ENCODE assay signal across 8 mouse cellular contexts in genomic region chr10:30729157-30730096, GRCm38 (mm10).
DNase-seq lines count a peak whose midpoint lies in the region; TF ChIP-seq lines count a peak whose summit lies in the region.
"Had no signal": no experiment of that assay in that cellular context is flagged by ENCODE, and none has a peak within 500 bp of the region (broad histone marks: within the 10 kb centered on the region; RNA-seq: fewer than 3 reads in every experiment).

No protein-coding gene starts in this region.

- no peaks in the 10 kb centered on the region for H3K4me1 ChIP-seq in bone marrow, adult 2 months (ENCODE audit: control insufficient read depth, insufficient read depth, low read length)

- TF ChIP-seq CTCF in layer of hippocampus, adult 2 months (conservative IDR thresholded peaks at IDR 0.05), result peak; percentile 41
- TF ChIP-seq CTCF in bone marrow, adult 2 months (IDR thresholded peaks at IDR 0.05; ENCODE audit: control insufficient read depth, insufficient read depth, low read length), result peak; percentile 57

- TF ChIP-seq POLR2A in bone marrow, adult 2 months (IDR thresholded peaks at IDR 0.05; ENCODE audit: borderline replicate concordance, control insufficient read depth, low read depth, low read length), result no peak

- no peak for DNase-seq in layer of hippocampus, adult 2 months (ENCODE audit: low spot score in 2 of 2)
- DNase-seq in layer of hippocampus, postnatal 10 days (ENCODE audit: low spot score in 2 of 2), result no peak
- peak; percentile 19 for DNase-seq in kidney, postnatal 10 days
- DNase-seq in mesoderm, embryonic 11.5 days (ENCODE audit: low read depth, low spot score), result peak; percentile 10
- DNase-seq in ovary, postnatal 36 days (ENCODE audit: low spot score), result no peak
- no peak for DNase-seq in ovary, postnatal 14 days (ENCODE audit: low spot score)
- DNase-seq: gastrocnemius, adult 2 months had no signal

- WGBS in bone marrow, adult 2 months, result 91% methylated on average over 5 of the region's 5 CpGs

- no peak overlapping the region for H3K27ac ChIP-seq in layer of hippocampus, adult 2 months
- no peak overlapping the region for H3K27ac ChIP-seq in bone marrow, adult 2 months (ENCODE audit: control insufficient read depth, insufficient read depth, low read depth, low read length, poor library complexity)
- H3K27ac ChIP-seq: gastrocnemius, adult 2 months had no signal

- no peak overlapping the region for H3K4me3 ChIP-seq in layer of hippocampus, adult 2 months
- no peak overlapping the region for H3K4me3 ChIP-seq in bone marrow, adult 2 months (replicated peaks; ENCODE audit: control insufficient read depth, low read depth, low read length)
- H3K4me3 ChIP-seq: gastrocnemius, adult 2 months had no signal

Comparison
In these comparisons a context has a peak if more than half of its experiments do, and no peak if none do; other contexts are left out.
1. DNase-seq: peak in kidney, postnatal 10 days (single experiment) and mesoderm, embryonic 11.5 days (single experiment); none in layer of hippocampus, adult 2 months (0 of 2), layer of hippocampus, postnatal 10 days (0 of 2), ovary, postnatal 36 days (single experiment) and ovary, postnatal 14 days (single experiment).